Mouse (Mus musculus): ENCODE data around the gene Rps29. TPM values are rescaled to one million over a fixed set of nuclear protein-coding genes. Genes with fewer than 3 reads are reported as not detected.
"Not testable (repeated sequence)": the region's sequence is repeated elsewhere in the genome, so short reads cannot be mapped to it uniquely, and the experiment has no call there.

The Rps29 gene
- polyA plus RNA-seq, 1 experiment from 2014 or later: 1,602 TPM

DNA sequence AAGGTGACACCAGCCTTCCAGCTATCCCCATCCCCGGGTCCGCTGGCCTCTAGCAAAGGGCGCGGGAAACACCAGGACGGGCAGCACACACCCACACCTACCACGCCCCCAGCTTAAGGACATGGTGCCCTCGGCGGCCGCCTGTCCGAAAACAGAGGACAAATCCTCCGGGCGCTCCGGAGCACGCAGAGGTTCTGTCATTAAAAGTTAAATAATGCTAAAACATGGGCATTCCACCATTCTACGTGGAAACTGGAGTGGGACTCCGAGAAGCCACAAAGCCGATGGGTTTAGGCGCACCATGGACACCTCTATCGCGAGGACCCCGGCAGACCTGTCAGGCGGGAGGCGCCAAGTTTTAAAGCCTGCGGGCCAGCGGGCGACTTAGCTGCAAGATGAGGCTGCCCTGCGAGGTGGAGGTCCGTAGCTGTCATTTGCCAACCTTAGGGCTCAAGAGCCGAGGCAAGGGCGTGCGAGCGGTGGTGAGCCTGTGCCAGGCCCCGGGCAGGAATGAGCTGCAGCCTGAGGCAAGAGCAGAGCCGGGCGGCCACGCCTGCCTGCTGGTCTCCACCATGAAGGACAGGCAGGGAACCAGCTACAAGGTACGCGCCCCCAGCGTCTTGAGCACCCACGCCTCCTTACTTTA is 9.6 kb upstream of the Rps29 start, which contains the start of gene Lrr1:
Lrr1 (plus strand) TSS at position 354 of the 646 bp plus-strand sequence.
- H3K27ac ChIP-seq (ENCODE audit: low read depth, low read length): no peak within 1 kb of the TSS
- H3K36me3 ChIP-seq (ENCODE audit: control insufficient read depth, insufficient read depth): no peaks in the 10 kb centered on the region
- H3K27me3 ChIP-seq (replicated peaks; ENCODE audit: control insufficient read depth, insufficient read depth, low read length): no peaks in the 10 kb centered on the region
- under 1% methylated on average over 40 of the region's 40 CpGs for WGBS
- 0 out of 2 replicates have a peak, but pooled peaks have one; percentile 11 for TF ChIP-seq CTCF (IDR thresholded peaks at IDR 0.05; ENCODE audit: low read depth)
- H3K9ac ChIP-seq (ENCODE audit: low read depth, low read length): peak within 1 kb of the TSS; percentile 68
- ATAC-seq: peak; percentile 91
- H3K4me3 ChIP-seq (ENCODE audit: low read depth, low read length): peak within 1 kb of the TSS; percentile 78
- H3K4me2 ChIP-seq (replicated peaks; ENCODE audit: low read depth): peak within 1 kb of the TSS; percentile 94
- H3K4me1 ChIP-seq (replicated peaks; ENCODE audit: control insufficient read depth, insufficient read depth, low read length): no peaks in the 10 kb centered on the region
- no peaks in the 10 kb centered on the region for H3K9me3 ChIP-seq (ENCODE audit: control insufficient read depth)

DNA sequence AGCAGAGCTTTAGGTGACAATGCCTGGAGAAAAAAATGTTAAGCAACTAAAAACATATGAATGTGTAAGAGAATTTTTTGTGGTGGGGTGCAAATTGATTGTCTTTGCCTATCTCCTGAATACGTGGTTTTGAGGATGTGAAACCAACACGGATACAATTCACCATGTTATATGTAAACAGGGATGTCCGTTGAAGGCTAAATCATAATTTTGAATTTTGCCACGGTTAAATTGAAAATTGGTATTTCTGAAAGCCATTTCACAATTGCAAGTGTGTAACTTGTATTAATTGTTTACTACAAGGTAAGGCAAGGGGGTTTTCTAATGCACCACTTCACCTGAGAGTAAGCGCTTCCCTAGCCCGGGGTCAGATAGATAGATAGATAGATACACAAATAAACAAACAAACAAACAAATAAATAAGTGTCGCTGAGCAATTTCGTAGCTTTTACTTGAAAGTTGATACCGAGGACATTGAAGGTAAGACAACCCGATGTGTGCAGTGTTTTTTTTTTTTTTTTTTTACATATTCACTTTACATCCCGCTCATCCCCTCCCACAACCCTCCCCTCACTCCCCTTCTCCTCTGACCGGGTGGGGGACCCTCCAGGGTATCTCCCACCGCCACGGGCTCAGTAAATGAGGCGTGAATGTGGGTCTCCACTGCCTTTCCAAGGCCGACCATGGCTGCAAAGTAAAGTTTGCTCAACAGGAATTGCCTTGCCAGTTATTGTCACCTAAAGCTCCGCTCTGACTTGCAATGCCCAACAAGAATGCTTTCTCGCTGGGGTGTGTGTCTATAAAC is 8.9 kb upstream of the Rps29 start:
- TF ChIP-seq CTCF (IDR thresholded peaks at IDR 0.05; ENCODE audit: low read depth): no peak
- Histone ChIP-seq H3K36me3 (ENCODE audit: control insufficient read depth, insufficient read depth) (no peaks in the 10 kb centered on the region), H3K9me3 (ENCODE audit: control insufficient read depth) (no peaks in the 10 kb centered on the region), H3K27me3 (replicated peaks; ENCODE audit: control insufficient read depth, insufficient read depth, low read length) (no peaks in the 10 kb centered on the region), H3K4me1 (replicated peaks; ENCODE audit: control insufficient read depth, insufficient read depth, low read length) (no peaks in the 10 kb centered on the region), H3K4me2 (replicated peaks; ENCODE audit: low read depth) (peak overlapping the region; percentile 94), H3K9ac (ENCODE audit: low read depth, low read length) (peak overlapping the region; percentile 68), H3K27ac (ENCODE audit: low read depth, low read length) (no peak overlapping the region), H3K4me3 (ENCODE audit: low read depth, low read length) (peak overlapping the region; percentile 78)
- 0 out of 2 replicates have a peak, but pooled peaks have one; percentile 11 for ATAC-seq
- WGBS: 10% methylated on average over 18 of the region's 18 CpGs

DNA sequence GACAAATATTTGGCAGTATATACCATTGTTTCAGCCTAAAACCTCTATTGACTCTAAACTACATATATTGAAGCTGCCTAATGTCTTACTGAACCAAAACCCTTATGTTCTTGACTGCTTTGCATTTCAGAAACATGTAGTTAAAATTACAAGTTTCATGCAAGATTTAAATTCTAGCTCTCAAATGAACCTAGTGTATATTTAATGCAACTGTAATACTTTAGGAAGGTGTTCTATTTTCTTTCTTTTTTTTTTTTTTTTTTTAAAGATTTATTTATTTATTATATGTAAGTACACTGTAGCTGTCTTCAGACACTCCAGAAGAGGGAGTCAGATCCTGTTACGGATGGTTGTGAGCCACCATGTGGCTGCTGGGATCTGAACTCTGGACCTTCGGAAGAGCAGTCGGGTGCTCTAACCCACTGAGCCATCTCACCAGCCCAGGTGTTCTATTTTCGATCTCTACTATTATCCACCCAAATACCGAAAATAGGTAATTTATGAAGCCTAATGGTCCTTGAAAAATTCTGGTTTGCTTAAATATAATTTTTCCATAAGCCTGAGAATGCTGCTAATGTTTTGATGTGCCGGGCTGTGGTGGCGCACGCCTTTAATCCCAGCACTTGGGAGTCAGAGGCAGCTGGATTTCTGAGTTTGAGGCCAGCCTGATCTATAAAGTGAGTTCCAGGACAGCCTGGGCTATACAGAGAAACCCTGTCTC is 8.0 kb upstream of the Rps29 start:
- H3K4me2 ChIP-seq (replicated peaks; ENCODE audit: low read depth); H3K27me3 ChIP-seq (replicated peaks; ENCODE audit: control insufficient read depth, insufficient read depth, low read length): not testable (repeated sequence)

DNA sequence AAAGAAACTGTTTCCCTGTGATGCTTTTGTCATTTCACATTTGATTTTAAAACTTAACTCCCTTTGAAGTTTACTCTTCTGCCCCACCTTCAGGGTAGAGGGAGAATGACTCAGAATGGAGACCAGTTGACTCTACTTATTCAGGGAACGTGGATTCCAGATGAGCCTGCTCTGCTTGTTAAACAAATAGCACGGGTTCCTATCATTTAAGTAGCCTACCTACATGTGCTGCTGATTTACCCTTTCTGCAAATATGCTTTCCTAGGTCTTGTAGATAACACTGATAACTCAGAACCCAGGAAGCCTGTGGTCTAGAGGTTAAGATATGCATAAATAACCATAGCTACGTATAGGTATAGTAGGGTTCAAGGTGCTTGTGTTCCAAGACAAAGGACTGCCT is 5.9 kb upstream of the Rps29 start:
- no peak overlapping the region for H3K4me2 ChIP-seq (replicated peaks; ENCODE audit: low read depth)
- no peaks in the 10 kb centered on the region for H3K27me3 ChIP-seq (replicated peaks; ENCODE audit: control insufficient read depth, insufficient read depth, low read length)
- H3K4me1 ChIP-seq (replicated peaks; ENCODE audit: control insufficient read depth, insufficient read depth, low read length): no peaks in the 10 kb centered on the region
- ATAC-seq: no peak
- WGBS: 25% methylated on average over 3 of the region's 3 CpGs
- H3K4me3 ChIP-seq (ENCODE audit: low read depth, low read length): no peak overlapping the region
- no peaks in the 10 kb centered on the region for H3K9me3 ChIP-seq (ENCODE audit: control insufficient read depth)
- TF ChIP-seq CTCF (IDR thresholded peaks at IDR 0.05; ENCODE audit: low read depth): no peak
- H3K36me3 ChIP-seq (ENCODE audit: control insufficient read depth, insufficient read depth): no peaks in the 10 kb centered on the region
- no peak overlapping the region for H3K27ac ChIP-seq (ENCODE audit: low read depth, low read length)
- H3K9ac ChIP-seq (ENCODE audit: low read depth, low read length): no peak overlapping the region

More for the DNA sequence above, 8.0 kb upstream of the Rps29 start:
- H3K4me3 ChIP-seq (ENCODE audit: low read depth, low read length); H3K9me3 ChIP-seq (ENCODE audit: control insufficient read depth); H3K9ac ChIP-seq (ENCODE audit: low read depth, low read length); H3K36me3 ChIP-seq (ENCODE audit: control insufficient read depth, insufficient read depth); H3K27ac ChIP-seq (ENCODE audit: low read depth, low read length); ATAC-seq; H3K4me1 ChIP-seq (replicated peaks; ENCODE audit: control insufficient read depth, insufficient read depth, low read length): not testable (repeated sequence)
- 74% methylated on average over 8 of the region's 8 CpGs for whole genome bisulfite sequencing

DNA sequence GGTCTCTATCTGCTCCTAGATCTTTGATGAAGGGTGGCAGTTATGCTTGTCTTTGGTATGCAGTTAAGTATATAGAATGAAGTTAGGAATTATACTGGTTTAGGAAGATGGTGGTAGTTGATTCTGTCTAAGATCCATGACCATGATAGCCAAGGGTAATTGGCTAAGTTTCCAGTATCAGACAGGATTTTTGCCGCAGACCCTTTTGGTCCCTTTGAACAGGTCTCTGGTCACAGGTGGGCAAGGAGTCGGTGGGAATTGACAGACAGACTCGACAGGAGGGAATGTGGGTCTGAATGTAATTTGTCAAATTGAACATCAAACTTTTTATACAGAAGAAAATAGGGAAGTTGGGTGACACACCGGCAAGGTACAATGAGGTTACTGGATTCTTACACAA is 4.6 kb upstream of the Rps29 start:
- H3K27ac ChIP-seq (ENCODE audit: low read depth, low read length); ATAC-seq; H3K4me2 ChIP-seq (replicated peaks; ENCODE audit: low read depth); H3K36me3 ChIP-seq (ENCODE audit: control insufficient read depth, insufficient read depth); H3K4me1 ChIP-seq (replicated peaks; ENCODE audit: control insufficient read depth, insufficient read depth, low read length); H3K4me3 ChIP-seq (ENCODE audit: low read depth, low read length); H3K9ac ChIP-seq (ENCODE audit: low read depth, low read length); H3K9me3 ChIP-seq (ENCODE audit: control insufficient read depth); H3K27me3 ChIP-seq (replicated peaks; ENCODE audit: control insufficient read depth, insufficient read depth, low read length): not testable (repeated sequence)
- WGBS: 84% methylated on average over 4 of the region's 4 CpGs

DNA sequence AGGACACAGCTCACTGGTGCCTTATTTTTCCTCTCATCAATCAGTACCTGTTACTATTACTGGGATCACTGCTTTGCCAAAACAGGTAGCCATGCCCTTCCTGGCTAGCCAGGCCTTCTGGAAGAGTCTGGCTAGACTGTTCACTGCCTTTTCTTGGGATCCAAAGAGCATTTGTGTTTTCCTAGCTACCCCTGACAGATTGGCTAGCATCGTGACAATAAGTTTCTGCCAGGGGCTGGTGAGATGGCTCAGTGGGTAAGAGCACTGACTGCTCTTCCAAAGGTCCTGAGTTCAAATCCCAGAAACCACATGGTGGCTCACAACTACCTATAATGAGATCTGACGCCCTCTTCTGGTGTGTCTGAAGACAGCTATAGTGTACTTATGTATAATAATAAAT is 1.7 kb upstream of the Rps29 start:
- ATAC-seq; H3K9me3 ChIP-seq (ENCODE audit: control insufficient read depth); H3K4me2 ChIP-seq (replicated peaks; ENCODE audit: low read depth); H3K4me3 ChIP-seq (ENCODE audit: low read depth, low read length); H3K27ac ChIP-seq (ENCODE audit: low read depth, low read length); H3K27me3 ChIP-seq (replicated peaks; ENCODE audit: control insufficient read depth, insufficient read depth, low read length); H3K4me1 ChIP-seq (replicated peaks; ENCODE audit: control insufficient read depth, insufficient read depth, low read length); H3K9ac ChIP-seq (ENCODE audit: low read depth, low read length): not testable (repeated sequence)
- H3K36me3 ChIP-seq (ENCODE audit: control insufficient read depth, insufficient read depth): peaks cover 12% of the 10 kb centered on the region; the same call in 1 of the 2 replicates
- WGBS: 82% methylated on average over 2 of the region's 2 CpGs
